Mouse (Mus musculus): Measurements from ENCODE around the gene Atg16l1.

Atg16l1 gene

DNA sequence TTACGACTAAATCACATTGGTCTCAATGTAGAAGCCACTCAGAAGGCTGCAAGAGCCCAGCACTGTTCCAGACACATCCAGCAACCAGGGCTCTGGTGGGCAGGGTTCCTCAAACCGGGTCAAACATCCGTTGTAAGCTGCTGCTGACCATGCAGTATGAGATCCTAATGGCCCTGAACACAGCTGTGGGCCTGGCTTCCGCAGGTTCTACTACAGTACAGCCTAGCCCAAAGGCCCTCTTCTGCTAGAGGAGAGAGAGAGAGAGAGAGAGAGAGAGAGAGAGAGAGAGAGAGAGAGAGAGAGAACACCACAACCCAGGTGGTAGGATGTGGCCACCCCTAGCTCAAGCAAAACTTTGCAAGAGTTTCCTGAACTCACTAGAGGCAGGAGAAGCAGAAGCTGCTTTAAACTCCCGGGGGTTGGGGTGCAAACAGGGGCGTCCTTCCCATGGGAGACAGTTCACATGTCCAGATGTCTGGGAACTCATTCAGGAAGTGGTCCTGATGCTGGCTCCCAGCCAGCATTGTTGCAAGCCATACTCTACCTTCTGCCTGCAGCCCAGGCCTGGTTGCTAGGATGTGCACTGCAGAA is 74.0 kb downstream of the Atg16l1 start:
- DNase-seq (ENCODE audit: low spot score): no peak

DNA sequence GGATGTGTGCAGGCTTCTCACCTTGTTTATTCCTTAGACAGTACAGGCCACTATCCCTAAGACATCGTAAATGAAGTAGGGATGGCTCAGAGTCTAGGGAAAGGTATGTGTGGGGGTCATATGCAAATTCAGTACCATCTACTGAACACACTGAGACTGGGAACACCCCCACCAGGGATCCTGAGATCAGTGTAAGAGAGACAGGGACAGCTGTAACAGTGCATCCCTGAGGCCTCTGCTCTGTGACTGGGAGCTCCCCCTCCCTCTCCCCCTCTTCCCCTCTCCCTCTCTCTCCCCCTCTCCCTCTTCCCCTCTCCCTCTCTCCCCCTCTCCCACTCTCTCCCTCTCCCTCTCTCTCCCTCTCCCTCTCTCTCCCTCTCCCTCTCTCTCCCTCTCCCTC is 80.8 kb downstream of the Atg16l1 start:
- DNase-seq (ENCODE audit: low spot score): no peak

GRCm38 (mm10) chr1:87837018-87837417 is 81.3 kb downstream of the Atg16l1 start:
- DNase-seq (ENCODE audit: low spot score): no peak

DNA sequence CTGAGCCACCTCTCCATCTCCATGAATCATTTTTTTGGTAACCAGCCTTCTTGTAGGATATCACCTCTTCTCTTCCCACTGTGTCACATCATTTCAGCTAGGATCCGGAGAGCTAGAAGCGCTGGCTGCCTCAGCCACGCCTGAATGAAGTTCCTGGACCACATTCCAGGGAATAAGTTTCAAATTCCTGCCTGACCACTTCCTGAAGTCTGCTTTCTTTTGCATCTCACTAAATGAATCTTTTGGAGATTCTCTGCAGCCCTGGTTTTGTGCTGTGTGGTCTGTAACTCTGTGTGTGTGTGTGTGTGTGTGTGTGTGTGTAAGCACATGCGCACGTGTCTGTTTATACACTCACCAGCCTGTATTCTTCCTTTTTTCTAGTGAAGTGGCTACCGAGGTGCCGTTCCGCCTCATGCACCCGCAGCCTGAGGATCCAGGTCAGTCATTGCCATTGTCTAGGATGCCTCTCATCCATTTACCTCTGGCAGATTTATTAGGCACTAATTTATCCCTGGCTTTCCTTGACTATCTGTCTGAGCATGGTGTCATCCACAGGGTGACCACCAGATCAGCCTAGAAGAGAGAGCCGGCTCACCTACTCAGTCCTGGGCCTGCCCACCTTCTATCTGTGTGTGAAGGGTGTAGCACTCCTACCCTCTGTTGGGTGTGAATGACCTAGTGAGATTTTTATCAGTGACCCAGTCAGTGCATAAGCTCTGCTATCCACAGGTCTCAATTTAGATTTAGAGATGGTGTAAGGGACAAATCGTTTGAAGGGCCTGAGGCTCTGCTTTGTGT is 84.9 kb downstream of the Atg16l1 start:
- DNase-seq (ENCODE audit: low spot score): no peak
